Mouse (Mus musculus) forebrain, embryonic 15.5 days (tissue): ENCODE results near the gene Shank3. TPM values are rescaled to one million over a fixed set of nuclear protein-coding genes. Genes with fewer than 3 reads are reported as not detected.

Source experiments
- ATAC-seq: fragments of 200-750 bp; cut with Nextera tagmentation; replicated peaks from 2 replicates; pipeline ENCODE4 v1.8.0; 2017; ENCODE audit warnings: mild to moderate bottlenecking, moderate TSS enrichment, moderate library complexity
- H3K27ac ChIP-seq: fragments of 300-500 bp; sonication (generic); replicated peaks from 2 replicates; pipeline ENCODE4 v1.5.1; 2015; ENCODE audit warnings: mild to moderate bottlenecking, inconsistent platforms
- H3K27me3 ChIP-seq: fragments of 300-500 bp; sonication (generic); 2 replicates; pipeline ENCODE4 v1.6.1; 2015; ENCODE audit warnings: inconsistent platforms
- H3K36me3 ChIP-seq: fragments of 300-500 bp; sonication (generic); 2 replicates; pipeline ENCODE4 v1.6.1; 2015; ENCODE audit warnings: mild to moderate bottlenecking, inconsistent platforms
- H3K4me1 ChIP-seq: fragments of 300-500 bp; sonication (generic); 2 replicates; pipeline ENCODE4 v1.6.1; 2015; ENCODE audit warnings: inconsistent platforms
- H3K4me2 ChIP-seq: fragments of 300-500 bp; sonication (generic); replicated peaks from 2 replicates; pipeline ENCODE4 v1.6.1; 2015; ENCODE audit warnings: mild to moderate bottlenecking, inconsistent platforms
- H3K4me3 ChIP-seq: fragments of 300-500 bp; sonication (generic); 2 replicates; pipeline ENCODE4 v1.5.1; 2015; ENCODE audit warnings: mild to moderate bottlenecking, inconsistent platforms
- H3K9ac ChIP-seq: fragments of 300-500 bp; sonication (generic); replicated peaks from 2 replicates; pipeline ENCODE4 v1.6.1; 2015; ENCODE audit warnings: mild to moderate bottlenecking, inconsistent platforms
- H3K9me3 ChIP-seq: fragments of 300-500 bp; sonication (generic); 2 replicates; pipeline ENCODE4 v1.6.1; 2016; ENCODE audit warnings: inconsistent platforms
- WGBS: fragments of 180-500 bp; shearing (Covaris S2); methylation state at CpG from one replicate; pipeline ENCODE4 v1.1.7; 2015; ENCODE audit warnings: mixed read lengths; 5-methylcytosine and 5-hydroxymethylcytosine counted together
- polyA plus RNA-seq: library from polyadenylated mRNA; unstranded; fragments of >200 nt; fragmentation: Nextera tagmentation; extraction: Ambion mirVana; gene quantifications from 2 replicates; pipeline ENCODE4 v1.2.1, GENCODE M21; 2015

The Shank3 gene
- polyA plus RNA-seq = 10.7 and 13.0 TPM in 2 replicates

DNA sequence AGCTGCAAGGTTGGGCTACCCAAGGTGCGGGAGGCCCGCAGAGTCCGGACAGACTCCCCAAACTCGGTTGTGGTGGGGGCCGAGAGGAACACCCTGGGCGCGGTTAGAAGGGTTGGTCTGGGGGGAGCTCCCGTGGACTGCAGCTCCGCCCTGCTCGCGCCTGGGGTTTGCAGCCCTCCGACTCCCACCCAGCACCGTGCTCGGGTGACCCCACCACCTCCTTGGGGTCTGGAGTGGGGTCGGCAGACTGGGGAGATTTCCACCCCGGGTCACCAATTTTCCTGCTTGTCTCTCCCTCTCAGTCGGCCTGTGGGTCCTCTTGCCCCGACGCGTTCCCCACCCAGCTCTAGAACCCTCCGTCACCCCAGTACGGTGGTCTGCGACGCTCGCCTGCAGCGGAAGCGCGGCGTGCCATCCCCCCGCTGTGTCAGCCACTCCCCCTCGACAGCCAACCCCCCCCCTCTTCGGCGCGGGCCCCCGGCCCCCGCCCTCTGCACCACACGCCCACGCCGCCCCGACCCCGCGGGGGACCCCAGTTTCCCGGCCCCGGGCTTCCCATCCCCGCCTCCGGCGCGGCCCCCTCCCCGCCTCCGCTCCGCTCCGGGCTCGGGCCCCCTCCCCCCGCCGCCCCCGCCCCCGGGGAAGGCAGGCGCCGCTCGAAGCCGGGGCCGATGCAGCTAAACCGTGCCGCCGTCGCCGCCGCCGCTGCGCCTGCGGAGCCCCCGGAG lies at the start of gene Shank3:
Shank3 (plus strand) TSS at position 663 of the 728 bp plus-strand sequence.
- H3K4me3 ChIP-seq = peak within 1 kb of the TSS; percentile 92
- peak within 1 kb of the TSS; percentile 81 for H3K4me2 ChIP-seq
- peaks cover 4% of the 10 kb centered on the region; the same call in 1 of the 2 replicates for H3K36me3 ChIP-seq
- peaks cover 17% of the 10 kb centered on the region for H3K4me1 ChIP-seq
- no peaks in the 10 kb centered on the region for H3K9me3 ChIP-seq
- peak within 1 kb of the TSS; percentile 70 for H3K9ac ChIP-seq
- H3K27ac ChIP-seq = peak within 1 kb of the TSS; percentile 76
- ATAC-seq = peak; percentile 59
- under 1% methylated on average over 57 of the region's 72 CpGs for WGBS
- H3K27me3 ChIP-seq = peaks cover 7% of the 10 kb centered on the region; the same call in 1 of the 2 replicates

GRCm38 (mm10) chr15:89452906-89453864 lies 46.2 kb upstream of the Shank3 start:
- no peaks in the 10 kb centered on the region; the same call in 1 of the 2 replicates for H3K27me3 ChIP-seq
- peak overlapping the region; percentile 81 for H3K27ac ChIP-seq
- H3K4me1 ChIP-seq = peaks cover 24% of the 10 kb centered on the region
- ATAC-seq = peak; percentile 78
- peak overlapping the region; percentile 83 for H3K9ac ChIP-seq
- no peaks in the 10 kb centered on the region for H3K9me3 ChIP-seq
- peak overlapping the region; percentile 88 for H3K4me2 ChIP-seq
- 5% methylated on average over 24 of the region's 24 CpGs for WGBS
- peaks cover 19% of the 10 kb centered on the region for H3K36me3 ChIP-seq
- H3K4me3 ChIP-seq = peak overlapping the region; percentile 93

DNA sequence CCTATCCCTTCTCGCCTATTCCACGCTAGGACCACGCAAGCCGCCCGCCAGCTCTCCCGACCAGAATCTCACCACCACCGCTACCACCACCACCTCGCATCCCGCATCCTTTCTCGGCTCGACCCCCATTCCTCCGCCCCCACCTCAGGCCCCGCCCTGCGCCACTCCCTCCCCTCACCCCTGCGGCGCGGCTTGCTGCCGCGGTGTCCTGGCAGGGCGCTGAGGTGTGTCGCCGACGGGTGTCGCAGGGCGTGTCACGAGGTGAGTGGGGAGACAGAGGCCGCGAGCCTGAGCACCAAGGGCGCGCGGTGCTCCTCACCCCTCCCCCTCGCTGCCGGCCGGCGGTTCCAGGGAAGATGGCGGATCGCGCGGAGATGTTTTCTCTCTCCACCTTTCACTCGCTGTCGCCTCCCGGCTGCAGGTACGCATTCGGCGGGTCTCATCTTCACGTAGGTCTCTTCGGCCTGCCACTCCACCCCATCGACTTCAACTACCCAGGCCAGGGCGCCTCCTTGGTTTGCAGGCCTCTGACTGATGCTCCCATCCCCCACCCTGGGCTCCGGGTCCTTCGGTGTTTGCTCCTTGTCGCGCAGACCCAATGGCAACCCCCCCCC lies 45.5 kb upstream of the Shank3 start, which contains the start of gene Mapk8ip2:
Mapk8ip2 (plus strand) TSS at position 49 of the 614 bp plus-strand sequence.
- peak; percentile 80 for ATAC-seq
- Histone ChIP-seq H3K27me3 (no peaks in the 10 kb centered on the region; the same call in 1 of the 2 replicates), H3K9ac (peak within 1 kb of the TSS; percentile 83), H3K4me1 (peaks cover 24% of the 10 kb centered on the region), H3K27ac (peak within 1 kb of the TSS; percentile 81), H3K36me3 (peaks cover 27% of the 10 kb centered on the region), H3K9me3 (no peaks in the 10 kb centered on the region), H3K4me3 (peak within 1 kb of the TSS; percentile 93), H3K4me2 (peak within 1 kb of the TSS; percentile 88)
- WGBS = under 1% methylated on average over 46 of the region's 53 CpGs

- peaks cover 34% of the 10 kb centered on the region for H3K36me3 ChIP-seq
- H3K27me3 ChIP-seq = no peaks in the 10 kb centered on the region; the same call in 1 of the 2 replicates
- peak; percentile 49 for ATAC-seq
- no peaks in the 10 kb centered on the region for H3K9me3 ChIP-seq
- peak overlapping the region; percentile 93 for H3K4me3 ChIP-seq
- peaks cover 24% of the 10 kb centered on the region for H3K4me1 ChIP-seq
- 9% methylated on average over 5 of the region's 6 CpGs for WGBS
- peak overlapping the region; percentile 83 for H3K9ac ChIP-seq
- peak overlapping the region; percentile 88 for H3K4me2 ChIP-seq
- H3K27ac ChIP-seq = peak overlapping the region; percentile 81; the same call in 1 of the 2 replicates
Observed at GRCm38 (mm10) chr15:89454857-89455256, 44.6 kb upstream of the Shank3 start.

DNA sequence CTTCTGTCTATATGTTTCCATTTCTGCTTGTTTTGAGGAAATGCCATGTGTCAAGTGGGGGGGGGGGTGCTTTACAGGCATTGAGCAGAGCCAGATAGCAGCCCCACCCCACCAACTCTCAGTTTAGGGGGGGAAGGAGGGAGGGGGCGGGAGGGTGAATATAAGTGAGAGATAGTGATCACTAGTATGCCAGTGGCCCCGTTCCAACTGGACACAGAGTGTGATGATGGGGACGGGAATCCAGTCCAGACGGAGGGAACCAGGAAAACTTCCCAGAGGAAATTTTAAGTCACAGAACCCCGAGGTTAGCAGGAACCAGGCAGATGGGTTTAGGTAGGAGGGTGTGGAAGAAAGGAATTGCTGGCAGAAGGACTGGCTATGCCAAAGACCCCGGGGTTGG lies 43.8 kb upstream of the Shank3 start:
- 76% methylated on average over 6 of the region's 6 CpGs for WGBS
- Histone ChIP-seq H3K9me3 (no peaks in the 10 kb centered on the region), H3K27me3 (no peaks in the 10 kb centered on the region; the same call in 1 of the 2 replicates), H3K4me1 (peaks cover 24% of the 10 kb centered on the region), H3K4me3 (peak overlapping the region; percentile 93), H3K27ac (no peak overlapping the region), H3K36me3 (peaks cover 41% of the 10 kb centered on the region), H3K9ac (peak overlapping the region; percentile 83), H3K4me2 (peak overlapping the region; percentile 88)
- no peak for ATAC-seq

- Histone ChIP-seq H3K9ac (no peak overlapping the region), H3K36me3 (peaks cover 73% of the 10 kb centered on the region), H3K4me2 (no peak overlapping the region), H3K4me1 (peaks cover 16% of the 10 kb centered on the region), H3K9me3 (no peaks in the 10 kb centered on the region), H3K27me3 (no peaks in the 10 kb centered on the region), H3K27ac (no peak overlapping the region), H3K4me3 (no peak overlapping the region)
- 96% methylated on average over 15 of the region's 15 CpGs for WGBS
- no peak for ATAC-seq
Observed at GRCm38 (mm10) chr15:89458942-89459341, 40.5 kb upstream of the Shank3 start.

DNA sequence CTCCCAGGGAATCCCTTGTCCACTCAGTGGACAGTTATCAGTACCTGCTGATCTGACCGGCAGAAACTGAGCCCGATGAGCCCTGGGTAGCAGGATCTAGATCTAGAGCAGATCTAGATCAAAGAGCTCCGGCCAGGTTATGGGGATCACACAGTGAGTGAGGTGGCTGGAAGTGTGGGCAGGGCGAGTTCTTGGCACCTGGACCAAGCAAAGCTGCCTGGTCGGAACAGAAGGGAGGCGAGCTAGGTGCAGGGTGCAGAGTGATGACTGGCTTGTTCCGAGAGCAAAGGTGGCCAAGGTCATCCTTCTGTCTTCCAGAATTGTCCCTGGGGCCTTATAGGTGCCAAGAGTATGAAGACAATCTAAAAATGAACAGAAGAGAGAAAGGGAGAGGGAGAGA lies 39.6 kb upstream of the Shank3 start:
- Histone ChIP-seq H3K9ac (no peak overlapping the region), H3K27ac (no peak overlapping the region), H3K36me3 (peaks cover 78% of the 10 kb centered on the region), H3K9me3 (no peaks in the 10 kb centered on the region), H3K4me2 (no peak overlapping the region), H3K4me3 (no peak overlapping the region), H3K27me3 (no peaks in the 10 kb centered on the region), H3K4me1 (peaks cover 13% of the 10 kb centered on the region)
- 92% methylated on average over 7 of the region's 7 CpGs for whole genome bisulfite sequencing
- no peak for ATAC-seq

GRCm38 (mm10) chr15:89460298-89460697 lies 39.1 kb upstream of the Shank3 start:
- Histone ChIP-seq H3K9ac (no peak overlapping the region), H3K4me2 (no peak overlapping the region), H3K4me3 (no peak overlapping the region), H3K4me1 (peaks cover 8% of the 10 kb centered on the region), H3K36me3 (peaks cover 78% of the 10 kb centered on the region), H3K9me3 (no peaks in the 10 kb centered on the region), H3K27me3 (no peaks in the 10 kb centered on the region), H3K27ac (no peak overlapping the region)
- no peak for ATAC-seq
- 86% methylated on average over 10 of the region's 10 CpGs for WGBS

DNA sequence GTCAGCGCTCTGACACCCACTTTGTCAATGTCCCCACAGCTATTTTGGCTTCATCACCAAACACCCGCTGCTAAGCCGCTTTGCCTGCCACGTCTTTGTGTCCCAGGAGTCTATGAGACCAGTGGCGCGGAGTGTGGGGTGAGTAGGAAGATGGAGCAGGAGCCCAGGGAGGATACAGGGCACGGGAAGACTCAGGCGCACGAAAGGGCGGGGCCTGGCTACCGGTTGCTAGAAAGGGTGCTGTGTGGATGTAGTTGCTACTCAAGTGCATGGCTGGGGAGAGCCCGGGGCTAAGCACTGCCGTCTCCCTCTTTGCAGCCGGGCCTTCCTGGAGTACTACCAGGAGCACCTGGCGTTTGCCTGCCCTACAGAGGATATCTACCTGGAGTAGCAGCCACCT lies 38.1 kb upstream of the Shank3 start:
- 87% methylated on average over 15 of the region's 15 CpGs for WGBS
- no peak for ATAC-seq
- H3K27me3 ChIP-seq = no peaks in the 10 kb centered on the region

DNA sequence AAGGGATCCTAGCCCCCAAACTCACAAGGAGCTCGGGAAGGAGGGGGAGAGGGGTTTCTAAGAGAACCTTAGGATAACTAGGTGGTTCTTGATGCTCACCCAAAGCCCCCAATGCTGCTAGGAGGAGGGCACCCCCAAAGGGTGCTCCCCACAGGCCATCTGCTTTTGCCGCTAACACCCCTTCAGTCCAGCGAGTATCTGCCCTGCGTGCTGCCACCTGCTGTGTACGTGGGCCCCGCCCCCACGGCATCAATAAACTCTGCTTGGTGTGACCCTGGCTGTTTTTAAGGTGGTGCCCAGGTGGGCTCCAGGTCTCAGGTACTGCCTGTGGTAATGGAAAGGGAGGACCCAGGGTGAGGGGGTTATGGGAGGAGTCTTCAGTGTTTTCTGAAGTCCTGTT lies 37.2 kb upstream of the Shank3 start:
- H3K27me3 ChIP-seq = no peaks in the 10 kb centered on the region
- no peak for ATAC-seq
- peaks cover 69% of the 10 kb centered on the region for H3K36me3 ChIP-seq
- no peaks in the 10 kb centered on the region for H3K9me3 ChIP-seq
- no peak overlapping the region for H3K4me3 ChIP-seq
- no peak overlapping the region for H3K4me2 ChIP-seq
- no peak overlapping the region for H3K9ac ChIP-seq
- 82% methylated on average over 7 of the region's 7 CpGs for WGBS
- H3K27ac ChIP-seq = no peak overlapping the region
- no peaks in the 10 kb centered on the region for H3K4me1 ChIP-seq

More for the DNA sequence above, 38.1 kb upstream of the Shank3 start:
- Histone ChIP-seq H3K4me2 (no peak overlapping the region), H3K9me3 (no peaks in the 10 kb centered on the region), H3K4me3 (no peak overlapping the region), H3K4me1 (no peaks in the 10 kb centered on the region), H3K9ac (no peak overlapping the region), H3K36me3 (peaks cover 78% of the 10 kb centered on the region), H3K27ac (no peak overlapping the region)

GRCm38 (mm10) chr15:89463334-89464235 lies 35.8 kb upstream of the Shank3 start:
- no peaks in the 10 kb centered on the region for H3K4me1 ChIP-seq
- H3K27ac ChIP-seq = no peak overlapping the region
- H3K9me3 ChIP-seq = no peaks in the 10 kb centered on the region
- no peak overlapping the region for H3K4me2 ChIP-seq
- H3K27me3 ChIP-seq = no peaks in the 10 kb centered on the region
- ATAC-seq = no peak
- H3K36me3 ChIP-seq = peaks cover 55% of the 10 kb centered on the region
- H3K4me3 ChIP-seq = no peak overlapping the region
- WGBS = 66% methylated on average over 5 of the region's 5 CpGs
- no peak overlapping the region for H3K9ac ChIP-seq
